Mouse (Mus musculus) small intestine, adult 2 months (tissue): ENCODE results near the gene Insm1.

Source experiments
- CTCF ChIP-seq: fragments of 200-500 bp; IDR thresholded peaks from 2 replicates; pipeline ENCODE4 v1.5.1; 2012; ENCODE audit warnings: low read depth, mild to moderate bottlenecking, control low read depth, inconsistent platforms, low read length, moderate library complexity, mixed read lengths; ENCODE audit not compliant: insufficient replicate concordance, insufficient read length; ENCODE audit errors: extremely low read depth
- POLR2A ChIP-seq: fragments of 200-500 bp; IDR thresholded peaks from 2 replicates; pipeline ENCODE4 v1.6.1; 2012; ENCODE audit warnings: low read depth, mild to moderate bottlenecking, control low read depth, inconsistent platforms, low read length, moderate library complexity

DNA sequence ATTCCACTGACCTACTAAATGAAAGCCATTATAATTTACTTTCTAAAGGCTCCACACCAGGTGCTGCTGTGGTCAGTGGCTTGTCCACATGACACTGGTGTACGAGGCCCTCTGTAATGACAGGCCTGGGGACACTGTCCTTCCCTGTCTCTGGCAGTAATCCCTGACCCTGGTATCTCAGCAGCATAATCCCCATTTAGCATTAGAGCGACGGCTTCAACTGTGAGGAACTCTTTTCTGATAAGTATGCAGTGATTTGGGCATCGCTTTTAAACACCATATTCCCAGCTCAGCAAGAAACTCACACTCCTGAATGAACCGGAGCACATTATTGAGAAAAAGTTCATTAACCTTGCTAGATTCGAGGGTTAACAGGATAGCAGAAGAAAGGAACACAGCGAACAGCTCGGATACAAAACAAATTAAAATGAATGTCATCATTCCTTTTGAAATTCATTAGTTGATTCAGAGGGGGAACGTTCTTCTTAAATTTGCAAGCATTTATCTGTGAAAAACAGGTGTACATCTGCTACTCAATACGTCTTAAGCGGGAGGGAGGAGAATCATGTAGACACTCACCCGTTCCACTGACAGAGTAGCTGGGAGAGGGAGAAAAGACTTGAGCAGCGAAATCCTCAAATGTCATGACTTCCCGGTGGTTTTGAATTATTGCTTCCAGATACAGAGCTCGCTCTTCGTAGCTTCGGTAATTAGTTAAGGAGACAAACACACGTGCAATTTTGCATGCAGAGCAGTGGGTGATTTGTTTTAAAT, 38.3 kb downstream of the Insm1 start:
- TF ChIP-seq CTCF (no peak), POLR2A (no peak)
